Mouse (Mus musculus) thymus, adult 2 months (tissue): Measurements from ENCODE around the gene Rbfox3. TPM values are rescaled to one million over a fixed set of nuclear protein-coding genes. Genes with fewer than 3 reads are reported as not detected.

ENCODE experiments used
- DNase-seq: peaks from one replicate; pipeline ENCODE4 v3.0.0; 2021
- H3K27ac ChIP-seq: fragments of 200-500 bp; 2 replicates; pipeline ENCODE4 v1.5.1; 2012; ENCODE audit warnings: low read length, control low read depth; ENCODE audit not compliant: control insufficient read depth, insufficient read depth
- H3K27me3 ChIP-seq: fragments of 200-500 bp; 2 replicates; pipeline ENCODE4 v1.6.1; 2012; ENCODE audit warnings: mild to moderate bottlenecking, low read length, moderate library complexity, mixed read lengths; ENCODE audit not compliant: control insufficient read depth, insufficient read depth
- H3K36me3 ChIP-seq: fragments of 200-500 bp; 2 replicates; pipeline ENCODE4 v1.6.1; 2012; ENCODE audit warnings: mild to moderate bottlenecking, low read length, moderate library complexity; ENCODE audit not compliant: control insufficient read depth, insufficient read depth
- H3K4me1 ChIP-seq: fragments of 200-500 bp; replicated peaks from 2 replicates; pipeline ENCODE4 v1.6.1; 2012; ENCODE audit warnings: low read length; ENCODE audit not compliant: control insufficient read depth, insufficient read depth
- H3K4me3 ChIP-seq: fragments of 200-500 bp; 2 replicates; pipeline ENCODE4 v1.5.1; 2012; ENCODE audit warnings: mild to moderate bottlenecking, low read length, control low read depth, moderate library complexity; ENCODE audit not compliant: control insufficient read depth, insufficient read depth
- CTCF ChIP-seq: fragments of 200-500 bp; IDR thresholded peaks from 2 replicates; pipeline ENCODE4 v1.5.1; 2012; ENCODE audit warnings: mild to moderate bottlenecking, control low read depth, low read length, moderate library complexity, borderline replicate concordance; ENCODE audit not compliant: control insufficient read depth, poor library complexity, insufficient read depth; ENCODE audit errors: extremely low read depth
- POLR2A ChIP-seq: fragments of 200-500 bp; IDR thresholded peaks from 2 replicates; pipeline ENCODE4 v1.6.1; 2012; ENCODE audit warnings: mild to moderate bottlenecking, low read length, control low read depth, moderate library complexity; ENCODE audit not compliant: control insufficient read depth, poor library complexity, insufficient read depth; ENCODE audit errors: extremely low read depth
- WGBS: fragments of 180-500 bp; shearing (Covaris S2); methylation state at CpG from one replicate; pipeline ENCODE4 v1.1.7; 2018; 5-methylcytosine and 5-hydroxymethylcytosine counted together
- polyA plus RNA-seq: library from polyadenylated mRNA; depleted of rRNA; stranded (reverse); fragments of >200 nt; gene quantifications from 2 replicates; pipeline ENCODE4 v1.2.3, GENCODE M21; 2012

Gene Rbfox3
- polyA plus RNA-seq, 1 experiment, result 0.50 TPM

GRCm38 (mm10) chr11:118573569-118573968 lies 337.8 kb downstream of the Rbfox3 start:
- TF ChIP-seq POLR2A (no peak), CTCF (peak; percentile 83)
- Histone ChIP-seq H3K27me3 (peaks cover 2% of the 10 kb centered on the region; the same call in 1 of the 2 replicates), H3K36me3 (no peaks in the 10 kb centered on the region), H3K27ac (no peak overlapping the region), H3K4me3 (no peak overlapping the region), H3K4me1 (no peaks in the 10 kb centered on the region)
- 0% methylated on average over 3 of the region's 3 CpGs for WGBS
- DNase-seq, result peak; percentile 44

GRCm38 (mm10) chr11:118573000-118573399 lies 338.4 kb downstream of the Rbfox3 start:
- 72% methylated on average over 7 of the region's 7 CpGs for WGBS
- peaks cover 2% of the 10 kb centered on the region; the same call in 1 of the 2 replicates for H3K27me3 ChIP-seq

GRCm38 (mm10) chr11:118570164-118570563 lies 341.2 kb downstream of the Rbfox3 start:
- TF ChIP-seq POLR2A, result no peak
- no peak for TF ChIP-seq CTCF
- Histone ChIP-seq H3K27ac (no peak overlapping the region), H3K4me3 (no peak overlapping the region), H3K36me3 (no peaks in the 10 kb centered on the region), H3K4me1 (no peaks in the 10 kb centered on the region), H3K27me3 (peaks cover 2% of the 10 kb centered on the region; the same call in 1 of the 2 replicates)
- WGBS, result 4% methylated on average over 27 of the region's 27 CpGs
- no peak for DNase-seq

More at GRCm38 (mm10) chr11:118573000-118573399, 338.4 kb downstream of the Rbfox3 start:
- no peak for TF ChIP-seq CTCF
- TF ChIP-seq POLR2A, result no peak
- DNase-seq, result no peak
- Histone ChIP-seq H3K4me3 (no peak overlapping the region), H3K27ac (no peak overlapping the region), H3K36me3 (no peaks in the 10 kb centered on the region), H3K4me1 (no peaks in the 10 kb centered on the region)

- TF ChIP-seq POLR2A (no peak), CTCF (no peak)
- no peak overlapping the region for H3K27ac ChIP-seq
- H3K4me3 ChIP-seq, result no peak overlapping the region
- no peaks in the 10 kb centered on the region for H3K4me1 ChIP-seq
- WGBS, result 3% methylated on average over 49 of the region's 51 CpGs
- no peak for DNase-seq
- H3K27me3 ChIP-seq, result peaks cover 2% of the 10 kb centered on the region; the same call in 1 of the 2 replicates
- H3K36me3 ChIP-seq, result no peaks in the 10 kb centered on the region
These were observed 341.8 kb downstream of the Rbfox3 start for GRCm38 (mm10) chr11:118569571-118570062.

GRCm38 (mm10) chr11:118563877-118564276 lies 347.5 kb downstream of the Rbfox3 start:
- no peak overlapping the region for H3K27ac ChIP-seq
- no peak overlapping the region for H3K4me3 ChIP-seq
- DNase-seq, result no peak
- WGBS, result 89% methylated on average over 5 of the region's 5 CpGs
- H3K36me3 ChIP-seq, result no peaks in the 10 kb centered on the region
- H3K4me1 ChIP-seq, result no peaks in the 10 kb centered on the region
- TF ChIP-seq CTCF (no peak), POLR2A (no peak)
- H3K27me3 ChIP-seq, result peaks cover 2% of the 10 kb centered on the region; the same call in 1 of the 2 replicates

GRCm38 (mm10) chr11:118562847-118563246 lies 348.6 kb downstream of the Rbfox3 start:
- Histone ChIP-seq H3K27ac (no peak overlapping the region), H3K4me3 (no peak overlapping the region), H3K4me1 (no peaks in the 10 kb centered on the region), H3K36me3 (no peaks in the 10 kb centered on the region), H3K27me3 (no peaks in the 10 kb centered on the region)
- 84% methylated on average over 4 of the region's 4 CpGs for WGBS
- TF ChIP-seq CTCF (no peak), POLR2A (no peak)
- DNase-seq, result no peak

GRCm38 (mm10) chr11:118558193-118558592 lies 353.2 kb downstream of the Rbfox3 start:
- no peaks in the 10 kb centered on the region for H3K27me3 ChIP-seq

GRCm38 (mm10) chr11:118555631-118556030 lies 355.8 kb downstream of the Rbfox3 start:
- no peak for DNase-seq
- no peak for TF ChIP-seq CTCF
- TF ChIP-seq POLR2A, result no peak
- no peaks in the 10 kb centered on the region for H3K27me3 ChIP-seq
- H3K27ac ChIP-seq, result no peak overlapping the region
- H3K4me1 ChIP-seq, result peaks cover 7% of the 10 kb centered on the region
- 73% methylated on average over 5 of the region's 5 CpGs for WGBS
- H3K4me3 ChIP-seq, result no peak overlapping the region
- H3K36me3 ChIP-seq, result no peaks in the 10 kb centered on the region

More at GRCm38 (mm10) chr11:118558193-118558592, 353.2 kb downstream of the Rbfox3 start:
- no peak for DNase-seq
- Histone ChIP-seq H3K27ac (no peak overlapping the region), H3K36me3 (no peaks in the 10 kb centered on the region), H3K4me3 (no peak overlapping the region), H3K4me1 (no peaks in the 10 kb centered on the region)
- TF ChIP-seq POLR2A (no peak), CTCF (no peak)
- 70% methylated on average over 8 of the region's 8 CpGs for WGBS
